Mouse (Mus musculus): ENCODE results near the gene 2310034G01Rik. TPM values are rescaled to one million over a fixed set of nuclear protein-coding genes. Genes with fewer than 3 reads are reported as not detected.

Gene 2310034G01Rik
- polyA plus RNA-seq, 1 experiment from 2014 or later = 2.8 TPM

- Histone ChIP-seq H3K27me3 (ENCODE audit: control insufficient read depth, insufficient read depth, low read length) (peaks cover 63% of the 10 kb centered on the region), H3K27ac (peak overlapping the region; percentile 62), H3K4me1 (replicated peaks; ENCODE audit: control insufficient read depth, insufficient read depth, low read length) (peaks cover 68% of the 10 kb centered on the region), H3K9ac (peak overlapping the region; percentile 83), H3K4me2 (replicated peaks) (peak overlapping the region; percentile 81), H3K4me3 (replicated peaks; ENCODE audit: low read length) (peak overlapping the region; percentile 57), H3K36me3 (replicated peaks; ENCODE audit: control insufficient read depth, insufficient read depth) (peaks cover 10% of the 10 kb centered on the region), H3K9me3 (ENCODE audit: control insufficient read depth, low read length) (no peaks in the 10 kb centered on the region)
- ATAC-seq (ENCODE audit: low FRiP score) (peak; percentile 16; the same call in 1 of the 2 replicates), DNase-seq (ENCODE audit: low spot score) (peak; percentile 73)
- WGBS = 10% methylated on average over 16 of the region's 16 CpGs
Observed at GRCm38 (mm10) chr19:46318586-46319378, 31.3 kb downstream of the 2310034G01Rik start.

GRCm38 (mm10) chr19:46318031-46318471 is 32.1 kb downstream of the 2310034G01Rik start:
- H3K4me3 ChIP-seq (replicated peaks; ENCODE audit: low read length) = peak overlapping the region; percentile 57
- H3K9ac ChIP-seq = peak overlapping the region; percentile 83
- peak; percentile 36 for DNase-seq (ENCODE audit: low spot score)
- peaks cover 14% of the 10 kb centered on the region for H3K36me3 ChIP-seq (replicated peaks; ENCODE audit: control insufficient read depth, insufficient read depth)
- H3K27me3 ChIP-seq (ENCODE audit: control insufficient read depth, insufficient read depth, low read length) = peaks cover 68% of the 10 kb centered on the region
- H3K4me2 ChIP-seq (replicated peaks) = peak overlapping the region; percentile 81
- WGBS = 5% methylated on average over 21 of the region's 42 CpGs
- H3K4me1 ChIP-seq (replicated peaks; ENCODE audit: control insufficient read depth, insufficient read depth, low read length) = peaks cover 66% of the 10 kb centered on the region
- peak; percentile 22; the same call in 1 of the 2 replicates for ATAC-seq (ENCODE audit: low FRiP score)
- H3K9me3 ChIP-seq (ENCODE audit: control insufficient read depth, low read length) = no peaks in the 10 kb centered on the region
- H3K27ac ChIP-seq = peak overlapping the region; percentile 62

- Histone ChIP-seq H3K4me1 (replicated peaks; ENCODE audit: control insufficient read depth, insufficient read depth, low read length) (peaks cover 61% of the 10 kb centered on the region), H3K4me3 (replicated peaks; ENCODE audit: low read length) (peak overlapping the region; percentile 57), H3K36me3 (replicated peaks; ENCODE audit: control insufficient read depth, insufficient read depth) (peaks cover 18% of the 10 kb centered on the region), H3K27ac (peak overlapping the region; percentile 62), H3K27me3 (ENCODE audit: control insufficient read depth, insufficient read depth, low read length) (peaks cover 68% of the 10 kb centered on the region), H3K4me2 (replicated peaks) (peak overlapping the region; percentile 81), H3K9ac (peak overlapping the region; percentile 83), H3K9me3 (ENCODE audit: control insufficient read depth, low read length) (no peaks in the 10 kb centered on the region)
- peak; percentile 33; the same call in 1 of the 2 replicates for ATAC-seq (ENCODE audit: low FRiP score)
- DNase-seq (ENCODE audit: low spot score) = peak; percentile 31
- WGBS = under 1% methylated on average over 47 of the region's 48 CpGs
Observed at GRCm38 (mm10) chr19:46317546-46317885, 32.6 kb downstream of the 2310034G01Rik start.

- peaks cover 55% of the 10 kb centered on the region for H3K4me1 ChIP-seq (replicated peaks; ENCODE audit: control insufficient read depth, insufficient read depth, low read length)
- ATAC-seq (ENCODE audit: low FRiP score) (no peak), DNase-seq (ENCODE audit: low spot score) (no peak)
- H3K27me3 ChIP-seq (ENCODE audit: control insufficient read depth, insufficient read depth, low read length) = peaks cover 68% of the 10 kb centered on the region
- H3K36me3 ChIP-seq (replicated peaks; ENCODE audit: control insufficient read depth, insufficient read depth) = peaks cover 23% of the 10 kb centered on the region
- H3K27ac ChIP-seq = peak overlapping the region; percentile 62
- WGBS = 28% methylated on average over 15 of the region's 15 CpGs
- H3K9ac ChIP-seq = peak overlapping the region; percentile 83
- H3K4me2 ChIP-seq (replicated peaks) = peak overlapping the region; percentile 81
- H3K9me3 ChIP-seq (ENCODE audit: control insufficient read depth, low read length) = no peaks in the 10 kb centered on the region
- peak overlapping the region; percentile 57 for H3K4me3 ChIP-seq (replicated peaks; ENCODE audit: low read length)
Observed at GRCm38 (mm10) chr19:46316846-46317545, 33.1 kb downstream of the 2310034G01Rik start.

DNA sequence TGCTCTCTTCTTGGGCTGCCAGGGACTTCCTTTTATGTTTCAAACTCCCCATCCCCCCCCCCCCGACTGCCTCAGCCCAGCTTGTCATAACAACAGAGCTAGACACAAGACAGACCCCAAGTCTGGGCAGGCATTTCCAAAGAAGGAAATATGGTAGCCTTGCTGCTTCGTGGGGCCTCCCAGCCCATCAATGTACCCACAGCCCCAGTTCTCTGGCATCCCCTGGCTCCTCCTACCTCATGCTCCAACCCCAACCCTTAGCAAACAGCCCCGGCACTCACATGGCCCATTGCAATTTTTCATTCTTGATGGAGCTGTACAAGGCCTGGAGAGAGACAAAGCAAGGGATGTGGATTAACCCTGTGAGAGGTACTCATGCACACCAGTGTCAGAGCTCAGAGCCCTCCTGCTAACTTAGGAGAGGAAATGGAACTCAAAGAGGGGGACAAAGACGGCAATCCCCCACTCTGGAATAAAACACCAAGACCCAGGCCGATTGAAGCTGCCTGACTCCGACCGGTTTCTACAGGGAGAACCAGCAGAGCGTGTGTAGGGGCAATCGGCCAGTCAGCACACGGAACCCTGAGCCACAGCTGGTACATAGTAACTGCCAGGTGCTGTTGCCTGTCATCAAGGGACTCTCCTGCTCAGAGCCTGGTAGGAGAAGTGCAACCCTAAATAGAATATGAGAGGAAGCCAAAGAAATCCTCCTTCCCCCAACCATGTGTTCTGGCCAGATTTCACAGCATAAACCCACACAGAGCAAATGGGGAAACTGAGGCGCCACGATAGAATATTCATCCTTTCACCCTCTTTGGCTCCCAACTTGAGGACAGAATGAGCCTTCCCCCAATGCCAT is 34.1 kb downstream of the 2310034G01Rik start:
- H3K4me1 ChIP-seq (replicated peaks; ENCODE audit: control insufficient read depth, insufficient read depth, low read length) = peaks cover 45% of the 10 kb centered on the region
- DNase-seq (ENCODE audit: low spot score) (no peak), ATAC-seq (ENCODE audit: low FRiP score) (no peak)
- 38% methylated on average over 12 of the region's 12 CpGs for WGBS
- peak overlapping the region; percentile 81 for H3K4me2 ChIP-seq (replicated peaks)
- peaks cover 68% of the 10 kb centered on the region for H3K27me3 ChIP-seq (ENCODE audit: control insufficient read depth, insufficient read depth, low read length)
- H3K27ac ChIP-seq = no peak overlapping the region
- H3K9ac ChIP-seq = peak overlapping the region; percentile 83
- peaks cover 26% of the 10 kb centered on the region for H3K36me3 ChIP-seq (replicated peaks; ENCODE audit: control insufficient read depth, insufficient read depth)
- H3K9me3 ChIP-seq (ENCODE audit: control insufficient read depth, low read length) = no peaks in the 10 kb centered on the region
- H3K4me3 ChIP-seq (replicated peaks; ENCODE audit: low read length) = peak overlapping the region; percentile 57

GRCm38 (mm10) chr19:46314872-46315742 is 35.0 kb downstream of the 2310034G01Rik start:
- peak overlapping the region; percentile 81; the same call in 1 of the 2 replicates for H3K4me2 ChIP-seq (replicated peaks)
- peaks cover 62% of the 10 kb centered on the region for H3K27me3 ChIP-seq (ENCODE audit: control insufficient read depth, insufficient read depth, low read length)
- DNase-seq (ENCODE audit: low spot score) = no peak
- H3K27ac ChIP-seq = no peak overlapping the region
- ATAC-seq (ENCODE audit: low FRiP score) = no peak
- H3K9me3 ChIP-seq (ENCODE audit: control insufficient read depth, low read length) = no peaks in the 10 kb centered on the region
- peaks cover 26% of the 10 kb centered on the region for H3K36me3 ChIP-seq (replicated peaks; ENCODE audit: control insufficient read depth, insufficient read depth)
- no peak overlapping the region for H3K9ac ChIP-seq
- peaks cover 40% of the 10 kb centered on the region for H3K4me1 ChIP-seq (replicated peaks; ENCODE audit: control insufficient read depth, insufficient read depth, low read length)
- 51% methylated on average over 14 of the region's 14 CpGs for WGBS
- no peak overlapping the region for H3K4me3 ChIP-seq (replicated peaks; ENCODE audit: low read length)

GRCm38 (mm10) chr19:46314151-46314601 is 35.9 kb downstream of the 2310034G01Rik start:
- WGBS = 14% methylated on average over 18 of the region's 18 CpGs
- Histone ChIP-seq H3K36me3 (replicated peaks; ENCODE audit: control insufficient read depth, insufficient read depth) (peaks cover 26% of the 10 kb centered on the region), H3K9ac (no peak overlapping the region), H3K9me3 (ENCODE audit: control insufficient read depth, low read length) (no peaks in the 10 kb centered on the region), H3K4me1 (replicated peaks; ENCODE audit: control insufficient read depth, insufficient read depth, low read length) (peaks cover 33% of the 10 kb centered on the region), H3K27me3 (ENCODE audit: control insufficient read depth, insufficient read depth, low read length) (peaks cover 53% of the 10 kb centered on the region), H3K27ac (no peak overlapping the region), H3K4me3 (replicated peaks; ENCODE audit: low read length) (no peak overlapping the region), H3K4me2 (replicated peaks) (no peak overlapping the region)
- DNase-seq (ENCODE audit: low spot score) = no peak
- no peak for ATAC-seq (ENCODE audit: low FRiP score)

DNA sequence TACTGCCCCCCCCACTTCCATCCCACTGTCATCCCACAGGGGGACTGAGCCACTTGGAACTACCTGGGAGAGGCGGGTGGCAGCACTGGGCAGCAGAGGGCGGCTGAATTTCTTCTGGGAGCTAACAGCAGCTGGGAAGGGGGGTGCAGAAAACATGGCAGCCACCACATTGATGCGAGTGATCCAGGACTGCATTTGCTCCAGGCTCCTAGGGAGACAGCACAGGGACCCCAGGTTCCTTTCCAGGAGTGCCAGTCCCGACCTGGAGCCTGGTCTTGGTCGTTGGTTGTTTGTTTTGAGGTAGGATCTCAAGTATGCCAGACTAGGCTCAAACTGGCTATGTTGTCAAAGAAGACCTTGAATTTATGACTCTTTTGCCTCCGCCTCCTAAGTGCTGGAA is 36.5 kb downstream of the 2310034G01Rik start:
- Histone ChIP-seq H3K36me3 (replicated peaks; ENCODE audit: control insufficient read depth, insufficient read depth) (peaks cover 26% of the 10 kb centered on the region), H3K4me3 (replicated peaks; ENCODE audit: low read length) (no peak overlapping the region), H3K4me1 (replicated peaks; ENCODE audit: control insufficient read depth, insufficient read depth, low read length) (peaks cover 28% of the 10 kb centered on the region), H3K27ac (no peak overlapping the region), H3K9me3 (ENCODE audit: control insufficient read depth, low read length) (no peaks in the 10 kb centered on the region), H3K27me3 (ENCODE audit: control insufficient read depth, insufficient read depth, low read length) (peaks cover 51% of the 10 kb centered on the region), H3K4me2 (replicated peaks) (no peak overlapping the region), H3K9ac (no peak overlapping the region)
- ATAC-seq (ENCODE audit: low FRiP score) (no peak), DNase-seq (ENCODE audit: low spot score) (no peak)
- 79% methylated on average over 6 of the region's 6 CpGs for WGBS

Measured in hindbrain, embryonic 14.5 days (tissue).